Mouse (Mus musculus) lung, embryonic 15.5 days (tissue): ENCODE results near the gene Hist1h2bf. TPM values are rescaled to one million over a fixed set of nuclear protein-coding genes. Genes with fewer than 3 reads are reported as not detected.
"Not testable (repeated sequence)": the region's sequence is repeated elsewhere in the genome, so short reads cannot be mapped to it uniquely, and the experiment has no call there.

Experiments
- ATAC-seq: fragments of 200-750 bp; cut with Nextera tagmentation; 2 replicates; pipeline ENCODE4 v1.8.0; 2017; ENCODE audit warnings: moderate number of reproducible peaks, borderline replicate concordance; ENCODE audit not compliant: low FRiP score, low TSS enrichment; ENCODE audit errors: extremely low read depth
- H3K27ac ChIP-seq: fragments of 300-500 bp; sonication (generic); 2 replicates; pipeline ENCODE4 v1.5.1; 2015; ENCODE audit warnings: moderate library complexity, mild to moderate bottlenecking, inconsistent platforms
- H3K27me3 ChIP-seq: fragments of 300-500 bp; sonication (generic); 2 replicates; pipeline ENCODE4 v1.6.1; 2015; ENCODE audit warnings: inconsistent platforms
- H3K36me3 ChIP-seq: fragments of 300-500 bp; sonication (generic); 2 replicates; pipeline ENCODE4 v1.6.1; 2015; ENCODE audit warnings: inconsistent platforms
- H3K4me1 ChIP-seq: fragments of 300-500 bp; sonication (generic); 2 replicates; pipeline ENCODE4 v1.6.1; 2015; ENCODE audit warnings: inconsistent platforms
- H3K4me2 ChIP-seq: fragments of 300-500 bp; sonication (generic); 2 replicates; pipeline ENCODE4 v1.6.1; 2015; ENCODE audit warnings: inconsistent platforms, mild to moderate bottlenecking, moderate library complexity
- H3K4me3 ChIP-seq: fragments of 300-500 bp; sonication (generic); 2 replicates; pipeline ENCODE4 v1.5.1; 2015; ENCODE audit warnings: mild to moderate bottlenecking, inconsistent platforms
- H3K9ac ChIP-seq: fragments of 300-500 bp; sonication (generic); 2 replicates; pipeline ENCODE4 v1.6.1; 2015; ENCODE audit warnings: inconsistent platforms
- H3K9me3 ChIP-seq: fragments of 300-500 bp; sonication (generic); 2 replicates; pipeline ENCODE4 v1.6.1; 2016; ENCODE audit warnings: inconsistent platforms
- WGBS: fragments of 180-500 bp; shearing (Covaris S2); methylation state at CpG from one replicate; pipeline ENCODE4 v1.1.7; 2015; 5-methylcytosine and 5-hydroxymethylcytosine counted together
- polyA plus RNA-seq: library from polyadenylated mRNA; unstranded; fragments of >200 nt; fragmentation: Nextera tagmentation; extraction: Ambion mirVana; gene quantifications from 2 replicates; pipeline ENCODE4 v1.2.1, GENCODE M21; 2015

Gene Hist1h2bf
- polyA plus RNA-seq, 1 experiment from 2014 or later, result 10.1 TPM

DNA sequence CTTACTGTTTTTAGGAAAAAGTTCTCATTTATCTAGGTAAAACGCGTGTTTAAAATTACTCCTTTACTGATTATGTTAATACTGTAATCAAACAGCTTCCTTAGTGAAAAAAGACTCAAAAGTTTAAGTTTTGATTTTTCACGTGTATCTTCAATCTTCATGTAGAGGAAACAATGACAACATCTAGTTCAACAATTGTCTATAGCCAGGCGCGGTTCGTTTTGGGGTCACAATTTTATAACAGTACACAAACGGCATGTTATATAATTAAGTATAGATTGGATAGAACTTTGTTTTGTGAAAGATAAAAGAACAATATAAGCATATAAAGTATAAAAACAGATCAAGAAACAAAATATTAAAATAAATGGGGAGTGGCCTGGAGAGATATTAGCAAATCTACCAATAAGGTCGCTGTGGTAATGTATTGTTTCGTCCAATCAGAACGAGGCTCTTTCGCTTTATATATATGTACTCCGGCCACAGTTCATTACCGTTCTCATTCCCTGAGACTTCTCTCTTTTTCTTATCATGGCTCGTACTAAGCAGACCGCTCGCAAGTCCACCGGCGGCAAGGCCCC is 1.4 kb upstream of the Hist1h2bf start, which contains the start of gene Hist1h3d:
Gene Hist1h3d (plus strand): TSS at position 493 of the 581 bp plus-strand sequence.
- Histone ChIP-seq H3K9me3 (no peaks in the 10 kb centered on the region), H3K27me3 (no peaks in the 10 kb centered on the region), H3K4me2 (peak within 1 kb of the TSS; percentile 54), H3K9ac (peak within 1 kb of the TSS; percentile 68), H3K36me3 (no peaks in the 10 kb centered on the region), H3K27ac (peak within 1 kb of the TSS; percentile 92), H3K4me1 (peaks cover 14% of the 10 kb centered on the region; the same call in 1 of the 2 replicates), H3K4me3 (peak within 1 kb of the TSS; percentile 47)
- under 1% methylated on average over 18 of the region's 18 CpGs for WGBS
- ATAC-seq, result peak; percentile 67; the same call in 1 of the 2 replicates

DNA sequence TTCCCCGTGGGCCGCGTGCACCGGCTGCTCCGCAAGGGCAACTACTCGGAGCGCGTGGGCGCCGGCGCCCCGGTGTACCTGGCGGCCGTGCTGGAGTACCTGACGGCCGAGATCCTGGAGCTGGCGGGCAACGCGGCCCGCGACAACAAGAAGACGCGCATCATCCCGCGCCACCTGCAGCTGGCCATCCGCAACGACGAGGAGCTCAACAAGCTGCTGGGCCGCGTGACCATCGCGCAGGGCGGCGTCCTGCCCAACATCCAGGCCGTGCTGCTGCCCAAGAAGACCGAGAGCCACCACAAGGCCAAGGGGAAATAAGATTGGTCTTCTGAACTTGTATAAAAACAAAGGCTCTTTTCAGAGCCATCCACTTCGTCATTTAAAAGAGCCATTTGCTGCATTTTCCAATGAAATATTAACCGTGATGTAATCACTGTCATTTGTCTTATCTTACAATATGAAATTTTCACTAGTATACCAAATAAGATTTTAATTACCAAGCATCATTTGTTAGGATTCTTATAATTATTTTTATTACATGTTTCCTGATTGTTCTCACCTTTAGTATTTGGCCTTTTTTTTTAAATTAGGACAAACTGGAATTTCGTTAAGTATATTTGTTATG is 662 bp upstream of the Hist1h2bf start:
- H3K27me3 ChIP-seq, H3K9me3 ChIP-seq, H3K9ac ChIP-seq, H3K36me3 ChIP-seq, ATAC-seq: not testable (repeated sequence)
- WGBS, result under 1% methylated on average over 11 of the region's 39 CpGs
- H3K27ac ChIP-seq, result peak overlapping the region; percentile 98
- H3K4me3 ChIP-seq, result peak overlapping the region; percentile 47
- peaks cover 14% of the 10 kb centered on the region for H3K4me1 ChIP-seq
- H3K4me2 ChIP-seq, result peak overlapping the region; percentile 67

DNA sequence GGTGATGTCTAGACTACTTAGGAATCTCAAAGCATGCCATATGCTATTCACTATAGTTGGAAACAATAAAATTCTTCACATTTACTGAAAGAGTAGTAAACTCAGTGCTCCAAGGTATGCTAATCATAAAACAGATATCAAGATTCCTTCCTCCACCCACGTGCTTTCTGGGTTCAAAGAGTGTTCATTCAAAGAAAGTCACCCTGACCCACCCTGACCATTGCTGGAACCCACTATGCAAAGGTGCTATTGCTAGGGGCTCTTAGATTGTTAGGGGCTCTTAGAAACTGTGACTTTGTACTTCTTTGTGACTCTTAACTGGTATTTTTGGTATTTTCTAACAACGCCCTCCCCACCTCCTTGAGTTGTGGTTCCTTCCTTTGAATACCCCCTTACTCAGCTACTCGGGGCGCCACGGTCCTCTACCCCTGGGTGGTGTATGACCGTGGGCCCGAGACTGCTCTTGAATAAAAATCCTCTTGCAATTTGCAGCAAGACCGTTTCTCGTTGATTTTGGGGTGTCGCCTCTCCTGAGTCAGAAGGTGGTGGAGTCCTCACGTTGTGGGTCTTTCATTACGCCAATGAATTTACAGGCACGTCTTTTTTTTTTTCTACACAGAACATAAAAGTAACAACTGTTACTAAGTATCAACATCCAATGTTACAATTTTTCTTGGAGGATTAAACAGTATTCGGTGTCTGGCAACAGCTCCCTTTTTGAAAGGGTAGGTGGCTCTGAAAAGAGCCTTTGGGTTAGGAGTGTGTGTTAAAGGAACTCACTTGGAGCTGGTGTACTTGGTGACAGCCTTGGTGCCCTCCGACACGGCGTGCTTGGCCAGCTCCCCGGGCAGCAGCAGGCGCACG is 730 bp downstream of the Hist1h2bf start:
- peak overlapping the region; percentile 63 for H3K9ac ChIP-seq
- peak overlapping the region; percentile 98 for H3K27ac ChIP-seq
- not testable (repeated sequence) for H3K27me3 ChIP-seq, ATAC-seq, H3K36me3 ChIP-seq, H3K9me3 ChIP-seq
- H3K4me2 ChIP-seq, result peak overlapping the region; percentile 67
- peak overlapping the region; percentile 47 for H3K4me3 ChIP-seq
- H3K4me1 ChIP-seq, result peaks cover 14% of the 10 kb centered on the region
- WGBS, result 4% methylated on average over 20 of the region's 20 CpGs

DNA sequence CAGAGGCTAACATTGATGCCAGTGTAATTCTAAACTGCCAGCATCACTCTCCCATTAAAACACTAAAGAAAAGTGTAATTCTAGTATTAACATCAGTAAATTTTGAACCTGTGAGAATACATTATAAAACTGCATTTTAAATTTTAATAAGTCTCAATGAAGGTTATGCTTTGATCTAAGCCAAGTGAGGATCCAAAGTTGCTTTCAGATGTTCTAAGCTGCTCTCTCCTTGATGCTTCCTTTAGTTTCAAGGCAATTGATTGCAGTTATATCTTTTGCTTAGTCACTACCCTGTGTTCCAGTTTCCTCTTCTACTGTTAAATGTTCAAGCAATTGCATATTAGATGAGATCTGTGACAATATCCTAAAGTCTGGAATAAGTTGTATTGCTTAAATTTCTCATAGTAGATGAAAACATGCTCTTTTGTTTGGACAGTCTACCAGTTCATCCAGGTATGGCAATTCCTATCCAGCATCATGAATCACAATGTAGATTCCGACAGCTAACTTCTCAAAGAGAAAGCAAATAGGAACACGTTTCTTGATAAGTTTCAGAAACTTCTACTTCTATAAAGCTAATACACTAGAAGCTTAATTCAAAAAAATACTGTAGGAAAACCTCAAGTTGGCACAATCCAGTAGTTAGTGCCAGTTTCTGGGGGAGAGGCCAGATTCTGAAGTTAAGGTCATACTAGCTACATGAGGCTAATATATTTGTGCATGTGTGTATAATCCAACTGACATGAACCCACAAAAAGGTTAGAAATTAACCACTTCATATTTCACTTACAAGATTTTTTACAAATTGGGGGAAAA is 1.6 kb downstream of the Hist1h2bf start:
- 12% methylated on average over 2 of the region's 2 CpGs for WGBS
- Histone ChIP-seq H3K27ac (peak overlapping the region; percentile 98), H3K9me3 (no peaks in the 10 kb centered on the region), H3K27me3 (no peaks in the 10 kb centered on the region), H3K4me3 (peak overlapping the region; percentile 47), H3K9ac (peak overlapping the region; percentile 63), H3K36me3 (no peaks in the 10 kb centered on the region), H3K4me1 (peaks cover 14% of the 10 kb centered on the region), H3K4me2 (peak overlapping the region; percentile 67)
- ATAC-seq, result no peak

DNA sequence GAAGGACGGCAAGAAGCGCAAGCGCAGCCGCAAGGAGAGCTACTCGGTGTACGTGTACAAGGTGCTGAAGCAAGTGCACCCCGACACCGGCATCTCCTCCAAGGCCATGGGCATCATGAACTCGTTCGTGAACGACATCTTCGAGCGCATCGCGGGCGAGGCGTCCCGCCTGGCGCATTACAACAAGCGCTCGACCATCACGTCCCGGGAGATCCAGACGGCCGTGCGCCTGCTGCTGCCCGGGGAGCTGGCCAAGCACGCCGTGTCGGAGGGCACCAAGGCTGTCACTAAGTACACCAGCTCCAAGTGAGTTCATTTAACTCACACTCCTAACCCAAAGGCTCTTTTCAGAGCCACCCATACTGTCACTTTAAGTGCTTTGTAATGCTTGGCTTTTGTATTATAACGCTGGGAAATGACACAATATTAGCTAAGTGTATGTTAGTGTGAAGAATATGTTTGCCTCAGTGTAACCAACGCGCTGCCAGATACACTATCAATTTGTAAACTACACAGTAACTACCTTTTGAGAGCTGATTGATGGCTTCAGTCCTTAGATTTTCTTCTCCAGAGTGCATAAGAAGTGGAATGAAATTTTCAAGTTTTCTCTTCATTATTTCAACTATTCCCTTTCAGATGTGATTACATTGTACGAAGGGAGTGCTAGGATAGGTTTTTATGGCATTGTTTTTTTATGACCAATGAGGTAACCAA is 2.3 kb downstream of the Hist1h2bf start:
- not testable (repeated sequence) for H3K4me1 ChIP-seq, ATAC-seq, H3K9me3 ChIP-seq, H3K36me3 ChIP-seq, H3K27me3 ChIP-seq
- Histone ChIP-seq H3K4me3 (peak overlapping the region; percentile 47), H3K9ac (peak overlapping the region; percentile 63), H3K4me2 (peak overlapping the region; percentile 67), H3K27ac (peak overlapping the region; percentile 98)
- WGBS, result 0% methylated on average over 17 of the region's 34 CpGs

DNA sequence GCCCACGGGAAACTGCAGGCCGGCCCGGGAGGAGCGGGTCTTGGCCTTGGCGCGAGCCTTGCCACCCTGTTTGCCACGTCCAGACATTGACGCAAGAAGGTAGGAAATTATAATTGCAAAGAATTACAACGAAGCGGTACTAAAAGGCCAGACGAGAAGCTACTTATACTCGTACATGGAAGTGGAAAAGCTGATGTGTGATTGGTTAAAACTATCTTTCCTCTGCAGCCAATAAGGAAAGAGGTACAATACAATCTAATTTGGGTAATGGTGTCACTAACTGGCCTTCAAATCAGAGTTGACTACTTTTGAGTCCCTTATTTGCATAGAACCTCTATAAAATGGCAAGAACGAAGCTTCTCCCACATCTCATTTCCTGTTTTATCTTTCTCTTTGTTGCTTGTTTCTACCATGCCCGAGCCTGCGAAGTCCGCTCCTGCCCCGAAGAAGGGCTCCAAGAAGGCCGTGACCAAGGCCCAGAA is 2.9 kb downstream of the Hist1h2bf start, which contains the start of the genes Hist1h2ae and Hist1h2bg:
Gene Hist1h2ae (minus strand): TSS at position 199 of the 482 bp plus-strand sequence.
Gene Hist1h2bg (plus strand): TSS at position 375 of the 482 bp plus-strand sequence.
- no peaks in the 10 kb centered on the region for H3K36me3 ChIP-seq
- H3K4me2 ChIP-seq, result peak within 1 kb of the TSS; percentile 67
- peak; percentile 90 for ATAC-seq
- no peaks in the 10 kb centered on the region for H3K9me3 ChIP-seq
- H3K9ac ChIP-seq, result peak within 1 kb of the TSS; percentile 63
- H3K27me3 ChIP-seq, result no peaks in the 10 kb centered on the region
- peak within 1 kb of the TSS; percentile 98 for H3K27ac ChIP-seq
- H3K4me1 ChIP-seq, result peaks cover 4% of the 10 kb centered on the region; the same call in 1 of the 2 replicates
- 0% methylated on average over 18 of the region's 18 CpGs for WGBS
- peak within 1 kb of the TSS; percentile 47 for H3K4me3 ChIP-seq

DNA sequence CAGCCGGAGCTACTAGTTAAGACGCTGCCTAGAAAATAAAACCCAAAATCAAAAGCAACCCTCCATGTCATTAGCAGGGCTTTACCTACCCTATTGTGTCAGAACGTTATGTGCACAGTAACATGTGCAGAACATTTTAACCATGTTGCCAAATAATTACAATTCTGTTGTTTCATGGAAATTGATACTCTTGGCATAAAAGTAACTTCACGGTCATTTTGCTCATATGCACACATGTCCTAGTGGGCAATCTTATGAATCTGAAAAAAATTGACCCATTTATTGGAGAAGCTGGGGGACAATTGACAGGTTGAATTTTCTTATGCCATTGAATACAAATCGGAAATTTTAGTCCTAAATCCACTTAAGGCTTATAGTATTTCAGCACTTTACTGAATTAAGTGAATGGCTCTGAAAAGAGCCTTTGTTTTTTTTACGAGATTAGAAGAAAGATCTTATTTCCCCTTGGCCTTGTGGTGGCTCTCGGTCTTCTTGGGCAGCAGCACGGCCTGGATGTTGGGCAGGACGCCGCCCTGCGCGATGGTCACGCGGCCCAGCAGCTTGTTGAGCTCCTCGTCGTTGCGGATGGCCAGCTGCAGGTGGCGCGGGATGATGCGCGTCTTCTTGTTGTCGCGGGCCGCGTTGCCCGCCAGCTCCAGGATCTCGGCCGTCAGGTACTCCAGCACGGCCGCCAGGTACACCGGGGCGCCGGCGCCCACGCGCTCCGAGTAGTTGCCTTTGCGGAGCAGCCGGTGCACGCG is 3.6 kb downstream of the Hist1h2bf start:
- peak overlapping the region; percentile 57 for H3K4me2 ChIP-seq
- not testable (repeated sequence) for H3K4me1 ChIP-seq, H3K36me3 ChIP-seq, H3K9me3 ChIP-seq, ATAC-seq, H3K27me3 ChIP-seq
- H3K9ac ChIP-seq, result peak overlapping the region; percentile 42
- peak overlapping the region; percentile 37 for H3K4me3 ChIP-seq
- peak overlapping the region; percentile 98 for H3K27ac ChIP-seq
- under 1% methylated on average over 27 of the region's 41 CpGs for WGBS

DNA sequence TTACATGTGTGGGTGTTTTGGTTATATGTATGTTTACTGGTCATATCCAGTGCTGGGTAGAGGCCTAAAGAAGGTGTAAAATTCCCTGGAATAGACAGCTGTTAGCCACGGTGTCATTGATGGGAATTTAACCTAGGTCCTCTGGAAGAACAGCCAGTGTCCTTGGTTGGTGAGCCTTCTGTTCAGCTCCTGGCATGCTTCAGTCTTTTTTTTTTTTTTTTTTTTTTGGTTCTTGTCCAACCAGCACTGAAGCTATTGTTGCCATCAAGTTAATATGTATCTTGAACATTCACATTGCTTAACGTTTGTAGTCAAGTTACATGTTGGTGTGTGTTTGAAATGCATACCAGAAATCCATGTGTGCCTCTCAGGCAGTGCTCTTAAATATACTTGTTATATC is 9.5 kb downstream of the Hist1h2bf start:
- no peak for ATAC-seq
- no peaks in the 10 kb centered on the region for H3K36me3 ChIP-seq

DNA sequence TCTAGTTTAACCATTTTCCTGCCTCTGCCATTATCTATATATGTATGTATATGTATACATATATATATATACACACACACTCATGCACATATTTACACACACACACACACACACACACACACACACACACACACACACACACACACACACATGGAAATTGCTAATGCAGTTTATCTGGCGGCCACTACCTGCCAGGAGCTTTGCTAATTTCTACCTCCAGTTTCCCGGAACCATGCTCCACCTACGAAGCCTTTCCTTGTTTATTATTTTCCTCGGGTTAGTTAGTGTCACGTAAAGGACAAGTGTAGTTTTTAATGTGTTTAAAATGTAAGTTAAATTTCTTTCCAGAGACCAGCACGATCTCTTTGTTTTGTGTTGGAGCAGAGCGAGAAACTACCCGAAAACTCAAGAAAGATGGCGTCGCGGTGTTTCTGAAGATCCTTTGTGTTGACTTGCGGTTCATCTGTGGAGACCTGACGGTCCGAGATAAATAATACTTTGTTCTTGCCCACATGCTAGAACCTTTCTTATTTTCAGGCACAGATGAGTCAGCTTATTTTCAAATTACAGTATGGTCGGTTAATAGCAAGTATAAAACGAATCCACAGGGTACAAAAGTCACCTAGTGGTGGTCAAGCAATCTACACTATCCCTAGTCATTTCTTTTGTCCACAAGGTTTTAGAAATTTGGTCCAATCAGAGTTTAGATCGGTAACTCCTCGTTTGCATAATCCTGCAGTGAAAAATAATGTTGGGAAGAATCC is 11.1 kb downstream of the Hist1h2bf start:
- H3K4me2 ChIP-seq, result peak overlapping the region; percentile 71
- H3K9ac ChIP-seq, result peak overlapping the region; percentile 39
- H3K4me1 ChIP-seq, result peaks cover 7% of the 10 kb centered on the region; the same call in 1 of the 2 replicates
- no peaks in the 10 kb centered on the region for H3K36me3 ChIP-seq
- ATAC-seq, result peak; percentile 66; the same call in 1 of the 2 replicates
- peak overlapping the region; percentile 43 for H3K4me3 ChIP-seq
- WGBS, result 3% methylated on average over 18 of the region's 18 CpGs
- no peaks in the 10 kb centered on the region for H3K27me3 ChIP-seq
- peak overlapping the region; percentile 98 for H3K27ac ChIP-seq
- H3K9me3 ChIP-seq, result no peaks in the 10 kb centered on the region

More for the DNA sequence above, 9.5 kb downstream of the Hist1h2bf start:
- Histone ChIP-seq H3K9ac (no peak overlapping the region), H3K4me2 (no peak overlapping the region), H3K4me1 (peaks cover 7% of the 10 kb centered on the region; the same call in 1 of the 2 replicates), H3K4me3 (no peak overlapping the region), H3K27me3 (no peaks in the 10 kb centered on the region), H3K27ac (peak overlapping the region; percentile 98), H3K9me3 (no peaks in the 10 kb centered on the region)
- 69% methylated on average over 2 of the region's 2 CpGs for WGBS
